Mouse (Mus musculus) cerebellum, adult 8-10 months (tissue): ENCODE results near the gene Tjp1.

Source experiments
- DNase-seq: peaks from one replicate; pipeline ENCODE4 v3.0.0; 2022

Tjp1 gene

DNA sequence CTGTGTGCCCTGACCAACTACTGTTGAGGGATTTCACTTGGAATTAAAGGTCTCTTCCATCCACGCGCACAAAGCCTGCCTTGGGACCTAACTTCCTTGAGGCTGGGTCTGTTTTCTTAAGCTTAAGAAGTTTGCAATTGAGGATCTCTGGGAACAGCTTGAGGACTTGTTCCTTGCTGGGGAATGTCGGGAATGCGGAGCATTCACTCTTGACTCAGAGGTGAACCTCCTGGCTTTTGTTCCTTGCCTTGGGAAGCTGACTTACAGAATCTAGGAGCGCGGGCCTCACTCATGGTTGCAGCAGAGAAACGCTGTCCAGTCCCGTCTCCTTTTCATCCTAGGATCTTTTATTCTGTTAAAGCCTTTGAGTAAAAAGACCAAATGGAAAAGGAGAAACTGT, 97.2 kb downstream of the Tjp1 start:
- DNase-seq, result no peak

DNA sequence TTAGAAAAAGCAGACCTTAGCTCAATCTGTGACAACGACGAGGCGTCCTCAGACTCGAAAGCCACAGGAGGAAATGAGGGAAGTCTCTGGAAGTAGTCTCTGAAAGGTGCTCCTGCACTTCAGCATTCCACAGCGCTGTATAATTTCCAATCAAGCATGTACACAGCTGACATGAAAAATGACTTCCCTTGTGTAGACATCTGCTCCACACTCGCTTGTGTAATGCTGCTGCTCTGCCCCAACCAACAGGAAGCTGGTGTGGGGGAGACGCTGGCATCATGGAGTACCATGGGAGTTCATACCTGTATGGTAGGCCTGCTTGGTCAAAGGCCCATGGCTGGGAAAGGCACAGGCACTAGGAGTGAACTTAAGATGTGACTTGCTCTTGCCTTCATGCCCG, 103.1 kb downstream of the Tjp1 start:
- no peak for DNase-seq

DNA sequence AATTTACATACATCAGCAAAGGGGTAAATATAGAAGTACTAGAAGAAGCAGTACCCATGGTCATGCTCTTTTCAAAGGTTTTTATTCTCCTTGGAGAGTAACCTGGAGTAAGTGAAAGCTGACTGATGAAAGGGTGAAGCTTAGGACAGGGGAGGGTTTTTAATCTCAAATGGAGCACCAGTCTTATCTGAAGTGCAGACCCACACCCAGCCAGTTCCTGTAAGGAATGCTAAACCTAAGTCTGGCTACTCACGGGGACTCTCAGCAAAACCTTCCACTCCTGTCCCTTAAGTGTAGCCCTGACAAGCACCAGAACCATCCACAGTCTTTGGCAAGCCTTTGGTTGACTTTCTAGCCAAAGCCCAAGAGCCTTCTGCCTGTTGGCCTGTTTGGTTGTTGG, 105.1 kb downstream of the Tjp1 start:
- DNase-seq, result no peak

DNA sequence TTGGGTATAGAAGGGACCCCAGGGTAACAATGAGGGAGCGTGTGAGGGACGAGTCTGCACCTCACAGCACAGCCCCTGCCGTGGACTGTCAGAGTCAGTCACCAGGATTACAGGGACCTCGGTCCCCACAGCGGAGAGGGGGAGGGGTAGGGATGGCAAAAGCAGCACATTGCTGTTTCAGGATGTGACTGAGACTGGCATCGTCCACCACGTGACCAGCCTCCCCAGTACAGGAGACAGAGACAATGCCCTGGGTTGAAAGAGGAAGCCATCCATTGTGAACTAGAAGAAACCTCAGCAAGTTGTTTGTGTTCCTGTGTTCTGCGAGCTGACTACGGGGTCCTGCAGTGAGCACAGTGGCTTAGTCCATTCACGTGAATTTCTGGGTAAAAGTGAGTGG, 106.1 kb downstream of the Tjp1 start:
- DNase-seq, result no peak

DNA sequence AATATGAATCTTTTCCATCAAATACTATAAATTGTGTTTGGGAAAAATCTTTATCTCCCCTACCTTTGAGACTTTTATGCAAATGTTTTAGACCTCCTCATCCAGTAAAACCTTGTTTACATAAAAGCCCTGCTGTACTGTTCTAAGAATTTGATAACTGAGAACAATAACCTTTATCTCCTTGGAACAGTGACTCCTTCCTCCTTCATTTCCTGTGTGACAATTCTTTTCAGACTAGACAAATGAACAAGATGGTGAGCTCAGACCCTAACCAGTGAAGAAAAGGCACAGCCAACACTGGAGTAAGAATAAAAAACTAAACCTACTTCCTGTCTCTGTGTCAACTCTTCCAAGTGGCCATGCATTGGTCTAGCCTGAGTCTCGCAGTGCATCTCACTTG, 107.7 kb downstream of the Tjp1 start:
- DNase-seq, result no peak

DNA sequence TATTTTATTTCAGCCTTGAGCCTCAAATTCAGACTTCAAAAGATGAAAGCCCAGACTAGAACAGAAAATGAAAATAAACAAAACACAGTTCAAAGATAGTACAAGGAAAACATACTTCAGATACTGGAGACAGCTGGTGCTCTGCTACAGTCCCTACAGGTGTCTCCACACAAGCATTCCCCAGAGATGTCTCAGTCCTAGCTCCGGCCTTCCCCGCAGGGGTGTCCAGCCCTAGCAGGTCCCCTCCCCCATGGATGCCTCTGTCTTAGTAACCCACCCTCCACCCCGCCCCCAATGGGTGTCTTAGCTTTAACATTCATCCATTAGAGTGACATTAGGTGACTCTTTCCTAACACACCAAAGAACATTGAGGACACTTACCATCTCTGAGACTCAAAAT, 108.6 kb downstream of the Tjp1 start:
- DNase-seq, result no peak

DNA sequence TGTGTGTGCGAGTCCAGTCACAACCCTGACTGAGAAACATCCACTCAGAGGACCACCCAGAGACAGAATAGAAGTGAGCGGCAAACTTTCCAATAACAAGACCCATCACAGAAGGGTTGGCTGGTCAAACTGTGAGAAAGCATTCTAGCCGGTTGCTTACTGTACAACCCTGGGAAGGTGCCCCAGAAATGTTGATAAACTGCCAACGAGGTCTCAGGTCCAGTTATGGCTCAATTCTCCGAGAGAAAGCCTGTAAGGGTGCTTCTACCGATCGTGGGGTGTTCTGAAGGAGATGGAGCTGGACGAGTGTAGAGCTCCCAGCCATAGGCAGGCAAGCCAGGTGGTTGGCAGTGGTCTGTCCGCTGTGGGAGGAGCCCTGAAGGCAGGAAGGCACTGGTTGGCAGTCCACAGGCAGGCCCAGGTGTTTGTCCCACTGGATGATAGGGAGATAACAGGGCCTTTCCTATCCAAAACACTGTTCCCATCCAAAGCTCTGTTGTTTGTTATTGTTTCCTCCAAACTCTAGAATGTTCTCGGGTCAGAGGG, 109.1 kb downstream of the Tjp1 start:
- DNase-seq, result no peak

DNA sequence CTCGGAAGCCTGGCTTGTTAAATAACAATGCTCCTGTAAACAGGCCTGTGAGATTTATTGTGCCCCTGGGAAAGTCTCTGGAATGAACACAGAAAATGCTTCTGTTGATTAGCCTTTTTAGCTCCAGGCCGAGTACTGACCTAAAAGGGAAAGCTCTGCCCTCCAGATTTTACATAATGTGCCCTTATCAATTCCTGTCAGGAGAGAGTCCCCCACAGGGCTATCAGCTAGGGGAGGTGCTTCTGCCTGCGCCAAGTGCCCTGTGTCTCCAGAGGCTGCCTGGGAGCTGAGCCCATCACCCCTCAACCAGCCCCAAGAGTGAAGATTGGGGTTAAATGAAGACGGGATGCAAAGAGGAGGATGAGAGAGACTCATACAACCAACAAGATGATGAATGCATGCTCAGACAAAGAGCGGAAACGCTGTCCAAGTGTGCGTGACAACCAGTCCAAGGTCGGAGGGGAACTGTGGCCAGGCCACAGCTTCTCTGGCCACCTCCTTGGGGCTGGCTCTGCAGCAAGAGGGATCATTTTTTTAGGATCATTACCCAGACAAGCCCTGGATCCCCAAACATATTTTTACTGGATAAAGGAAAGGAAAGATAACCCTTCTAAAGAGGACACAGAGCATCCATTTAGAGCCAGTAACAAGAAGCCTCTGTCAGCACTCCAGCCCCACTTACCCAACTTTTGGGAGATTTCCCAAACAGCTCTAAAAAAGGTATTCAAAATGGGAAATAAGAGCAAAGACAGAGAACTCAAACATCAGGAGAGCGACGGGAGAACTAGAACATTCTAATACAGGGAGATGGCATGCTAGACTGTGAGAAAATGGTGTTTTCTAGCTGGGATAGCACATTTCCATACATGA, 110.1 kb downstream of the Tjp1 start:
- no peak for DNase-seq

DNA sequence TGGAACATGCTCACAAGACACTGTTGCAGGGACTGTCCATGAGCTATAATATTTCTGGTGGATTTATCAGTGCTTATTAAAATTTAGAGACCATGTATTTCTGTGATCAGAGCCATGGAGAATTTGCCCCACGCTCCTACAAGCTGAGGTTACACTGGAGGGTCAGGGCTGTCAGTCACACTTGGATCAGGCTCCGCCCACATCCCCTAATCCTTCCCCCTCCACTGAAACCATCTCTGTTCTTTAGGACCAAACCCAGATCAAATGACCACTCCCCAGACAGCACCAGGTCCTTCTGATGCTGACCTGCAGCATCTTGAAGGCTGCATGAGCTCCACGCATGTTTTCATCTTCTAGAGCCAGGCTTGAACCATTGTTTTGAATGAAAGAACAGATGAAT, 111.1 kb downstream of the Tjp1 start:
- DNase-seq, result no peak

DNA sequence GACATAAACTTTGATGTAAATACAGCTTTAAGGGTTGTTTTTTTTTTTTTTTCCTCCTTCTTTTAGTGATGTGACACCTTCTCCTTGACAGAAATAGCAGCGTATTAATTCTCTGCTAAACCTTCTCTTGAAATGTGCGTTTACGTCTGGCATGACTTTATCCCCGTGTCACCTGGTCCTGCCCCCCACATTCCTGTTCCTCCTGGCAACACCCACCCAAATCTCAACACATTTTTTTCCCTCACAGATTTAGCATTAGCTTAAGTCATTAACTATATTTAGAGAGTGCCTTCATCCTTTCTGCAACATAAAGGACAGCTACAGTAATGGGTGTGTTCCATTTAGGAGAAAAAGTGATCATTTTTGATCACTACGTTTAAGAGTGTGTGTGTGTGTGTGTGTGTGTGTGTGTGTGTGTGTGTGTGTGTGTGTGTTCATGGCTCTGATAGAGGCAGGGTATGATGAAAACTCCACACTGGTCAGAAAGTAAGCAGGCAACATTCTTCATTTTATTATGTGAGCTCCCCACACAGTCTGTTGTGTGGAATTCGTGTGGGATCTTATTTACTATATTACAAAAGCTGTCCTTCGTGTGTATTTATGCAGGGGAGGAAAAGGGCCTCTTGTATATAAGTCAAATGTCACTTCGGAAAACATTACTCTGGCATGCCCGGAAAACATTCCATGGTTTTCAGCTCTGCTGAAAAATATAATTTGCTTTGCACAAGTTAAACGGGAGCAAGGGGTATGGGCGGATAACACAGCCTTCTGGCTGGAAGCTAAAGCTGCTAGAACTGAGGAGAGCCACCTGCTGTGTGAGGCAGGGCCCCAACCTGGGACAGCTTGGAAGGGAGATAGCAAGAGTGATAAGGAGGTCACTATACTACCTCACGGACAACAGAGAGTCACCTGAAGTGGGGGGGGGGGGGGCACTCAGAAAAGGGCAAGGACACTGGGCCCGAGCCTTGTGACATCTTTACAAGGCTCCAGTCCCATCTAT, 113.3 kb downstream of the Tjp1 start:
- no peak for DNase-seq

DNA sequence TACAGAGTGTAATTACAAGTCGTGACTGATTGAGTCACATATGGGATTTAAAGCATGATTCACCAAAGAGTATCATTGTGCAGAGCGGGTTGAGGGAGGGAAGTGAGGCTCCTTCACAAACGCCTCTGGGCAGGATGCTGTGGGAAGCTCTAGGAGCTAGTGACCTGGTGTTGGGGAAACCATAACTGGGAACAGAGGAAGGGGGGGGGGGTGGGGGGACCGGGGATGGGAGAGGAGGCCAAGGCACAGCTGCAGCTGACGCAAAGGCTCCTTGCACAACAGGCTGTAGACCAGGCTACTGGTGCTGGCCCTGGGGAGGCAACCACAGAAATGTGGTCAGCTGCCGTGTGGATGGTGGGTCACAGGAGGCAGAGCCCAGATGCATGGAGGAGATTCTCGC, 116.9 kb downstream of the Tjp1 start:
- no peak for DNase-seq

DNA sequence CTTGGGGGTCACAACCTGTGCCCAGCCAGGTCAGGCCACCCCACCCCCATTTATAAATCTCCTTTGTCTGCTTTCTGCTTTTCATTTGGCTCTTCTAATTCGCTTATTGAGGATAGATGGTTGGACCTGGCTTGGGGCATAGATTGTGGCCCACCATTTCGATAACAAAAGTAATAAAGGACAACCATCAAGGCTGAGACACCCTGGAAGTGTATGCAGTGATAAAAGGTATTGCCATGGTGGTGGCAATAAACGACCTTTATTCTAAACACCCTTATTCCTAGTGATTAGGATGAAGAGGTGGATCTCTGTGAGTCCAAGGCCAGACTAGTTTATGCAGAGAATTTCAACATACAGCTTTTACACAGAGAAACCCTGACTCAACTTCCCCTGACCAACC, 121.2 kb downstream of the Tjp1 start:
- no peak for DNase-seq

DNA sequence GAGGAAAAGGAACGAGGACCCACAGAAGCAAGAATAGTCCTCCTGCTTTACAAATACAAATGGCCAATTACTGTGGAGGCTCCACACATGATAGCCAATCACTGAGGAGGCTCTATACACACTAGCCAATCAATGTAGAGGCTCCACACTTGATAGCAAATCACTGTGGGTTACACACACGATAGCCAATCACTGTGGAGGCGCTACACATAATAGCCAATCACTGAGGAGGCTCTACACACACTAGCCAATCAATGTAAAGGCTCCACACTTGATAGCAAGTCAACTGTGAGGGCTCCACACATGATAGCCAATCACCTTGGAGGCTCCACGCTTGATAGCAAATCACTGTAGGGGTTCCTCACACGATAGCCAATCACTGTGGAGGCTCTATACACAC, 125.1 kb downstream of the Tjp1 start:
- no peak for DNase-seq

DNA sequence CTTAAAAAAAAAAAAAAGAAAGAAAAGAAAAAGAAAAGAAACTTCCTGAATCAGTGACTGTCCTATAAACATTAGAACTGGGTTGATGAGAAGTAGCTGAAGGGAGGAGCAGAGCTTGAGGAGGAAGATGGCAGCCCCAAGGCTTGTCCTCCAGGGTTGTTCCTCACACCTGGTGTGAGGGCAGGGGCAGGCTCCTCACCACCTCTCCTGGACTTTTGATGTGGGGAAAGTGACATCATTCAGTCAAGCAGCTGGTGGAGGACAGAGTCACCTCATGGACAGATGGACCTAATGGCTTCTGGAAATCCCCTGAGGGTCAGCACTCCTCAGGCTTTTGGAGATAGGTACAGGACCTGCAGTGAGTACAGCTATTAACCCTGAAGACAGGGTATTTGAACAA, 126.0 kb downstream of the Tjp1 start:
- DNase-seq, result no peak

DNA sequence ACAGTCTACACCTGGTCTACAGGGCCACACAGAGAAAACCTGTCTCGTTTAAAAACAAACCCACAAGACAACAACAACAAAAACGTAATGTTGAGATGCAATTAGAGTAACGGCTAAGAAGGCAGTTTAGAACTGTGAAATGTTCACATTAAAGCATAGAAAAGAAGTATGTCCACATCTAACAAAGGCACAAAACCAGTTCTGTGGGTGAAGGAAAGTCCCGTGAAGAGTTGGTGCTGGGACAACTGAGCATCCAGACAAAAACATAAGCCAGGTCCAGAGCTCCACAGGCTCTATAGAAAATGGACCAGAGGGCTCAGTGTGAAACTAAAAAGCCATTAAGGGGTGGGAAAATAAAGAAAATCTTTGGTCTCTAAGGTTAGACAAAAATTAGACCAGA, 131.7 kb downstream of the Tjp1 start:
- DNase-seq, result no peak

DNA sequence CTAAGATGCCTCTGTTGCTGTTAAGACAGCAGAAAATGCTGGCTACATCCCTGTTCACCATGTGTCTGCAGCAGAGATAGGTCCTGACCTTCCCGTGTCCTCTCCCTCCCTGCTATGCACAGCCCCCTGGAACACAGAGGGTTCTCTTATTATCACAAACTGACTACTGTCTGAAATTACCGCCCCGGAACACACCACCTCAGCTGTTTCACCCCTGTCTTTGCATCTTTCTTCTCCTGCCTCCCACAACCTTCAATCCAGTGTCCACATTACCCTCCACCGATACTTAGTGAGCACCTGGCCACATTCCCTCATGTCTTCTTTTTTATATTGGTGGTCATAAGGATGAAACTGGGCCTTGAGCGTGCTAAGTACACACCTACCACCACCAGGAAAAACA, 132.4 kb downstream of the Tjp1 start:
- no peak for DNase-seq

DNA sequence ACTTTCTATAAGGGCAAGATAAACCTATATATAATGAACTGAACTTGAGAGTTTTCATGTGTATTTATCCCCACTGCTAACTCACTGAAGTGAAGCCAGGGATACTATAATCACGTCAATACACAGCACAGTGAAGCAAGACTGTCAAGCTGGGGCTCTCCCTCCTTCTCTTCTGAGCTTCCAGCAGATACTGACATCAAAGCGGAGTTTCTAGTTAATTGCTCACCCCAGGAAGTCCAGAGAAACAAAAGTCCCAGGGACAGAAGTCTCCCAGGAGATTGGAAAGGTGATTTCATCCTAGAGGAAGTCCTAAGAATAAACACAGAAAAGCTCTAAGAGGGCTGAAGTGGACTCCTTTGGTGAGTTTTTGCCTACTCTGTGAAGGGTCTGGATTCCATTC, 132.9 kb downstream of the Tjp1 start:
- no peak for DNase-seq

DNA sequence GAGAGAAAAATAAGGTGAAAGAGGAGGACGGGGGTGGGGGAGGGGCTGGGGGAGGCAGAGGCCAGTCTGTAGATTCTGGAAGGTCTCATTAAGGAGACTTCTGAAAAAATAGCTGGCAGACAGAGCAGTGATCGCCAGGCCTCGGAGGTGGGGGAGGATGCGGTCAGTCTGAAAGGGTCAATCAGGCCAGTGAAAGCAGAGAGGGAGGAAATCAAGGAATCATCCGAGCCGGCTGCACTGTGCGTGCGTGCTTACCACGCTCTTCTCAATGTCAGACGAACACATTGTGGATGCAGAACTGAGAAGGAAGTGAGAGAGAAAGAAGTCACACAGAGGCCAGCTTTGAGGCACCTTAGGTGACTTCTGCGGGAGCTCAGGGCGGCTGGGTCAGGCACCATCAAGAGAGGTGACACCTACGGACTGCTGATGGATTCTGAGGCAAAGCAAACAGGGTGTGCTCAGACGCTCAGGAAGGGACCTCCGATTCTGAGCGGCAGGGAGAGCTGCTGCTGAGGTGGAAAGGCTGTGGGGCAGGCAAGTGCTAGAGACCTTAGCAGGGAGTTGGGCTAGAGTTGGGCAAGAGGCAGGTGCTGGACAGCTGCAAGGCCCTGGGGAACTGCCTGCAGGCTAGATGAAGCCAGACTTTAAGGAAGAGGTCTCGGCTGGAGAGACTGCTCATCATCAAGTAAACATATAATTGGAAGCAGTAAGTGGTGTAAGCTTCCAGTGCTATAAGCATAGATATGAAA, 133.7 kb downstream of the Tjp1 start:
- DNase-seq, result no peak

DNA sequence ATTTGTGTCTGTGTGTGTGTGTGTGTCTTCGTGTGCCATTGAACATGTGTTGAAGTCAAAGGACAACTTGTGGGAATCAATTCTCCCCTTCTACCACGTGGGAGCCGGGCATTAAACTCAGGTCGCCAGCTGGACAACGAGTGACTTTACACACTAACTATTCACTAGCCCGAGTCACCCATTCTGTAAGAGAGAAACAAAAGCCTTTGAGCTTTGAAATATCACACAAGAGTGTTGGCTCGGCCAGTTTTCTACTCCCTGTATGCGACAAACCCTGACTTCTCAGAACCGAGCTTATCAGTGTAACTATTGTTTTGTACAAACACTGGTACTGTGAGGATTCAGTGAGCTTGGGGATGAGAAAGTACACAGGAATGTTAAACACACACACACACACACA, 134.6 kb downstream of the Tjp1 start:
- no peak for DNase-seq

DNA sequence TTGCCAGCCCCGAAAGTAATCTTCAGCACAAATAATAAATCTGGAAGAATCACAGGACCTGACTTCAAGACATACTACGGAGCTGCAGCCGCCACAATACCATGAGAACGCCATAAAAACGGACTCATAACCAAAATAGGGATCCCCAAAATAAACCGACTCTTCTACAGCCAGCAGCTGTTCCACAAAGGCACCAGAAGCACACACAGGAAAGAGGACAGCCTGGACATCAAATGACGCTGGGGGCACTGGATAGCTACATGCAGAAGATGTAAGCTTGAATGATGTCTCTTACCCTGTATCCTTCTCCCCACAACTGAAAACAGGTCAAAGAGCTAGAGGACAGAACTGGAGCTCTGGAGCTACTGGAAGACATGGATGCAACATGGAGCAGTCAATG, 138.0 kb downstream of the Tjp1 start:
- DNase-seq, result no peak

DNA sequence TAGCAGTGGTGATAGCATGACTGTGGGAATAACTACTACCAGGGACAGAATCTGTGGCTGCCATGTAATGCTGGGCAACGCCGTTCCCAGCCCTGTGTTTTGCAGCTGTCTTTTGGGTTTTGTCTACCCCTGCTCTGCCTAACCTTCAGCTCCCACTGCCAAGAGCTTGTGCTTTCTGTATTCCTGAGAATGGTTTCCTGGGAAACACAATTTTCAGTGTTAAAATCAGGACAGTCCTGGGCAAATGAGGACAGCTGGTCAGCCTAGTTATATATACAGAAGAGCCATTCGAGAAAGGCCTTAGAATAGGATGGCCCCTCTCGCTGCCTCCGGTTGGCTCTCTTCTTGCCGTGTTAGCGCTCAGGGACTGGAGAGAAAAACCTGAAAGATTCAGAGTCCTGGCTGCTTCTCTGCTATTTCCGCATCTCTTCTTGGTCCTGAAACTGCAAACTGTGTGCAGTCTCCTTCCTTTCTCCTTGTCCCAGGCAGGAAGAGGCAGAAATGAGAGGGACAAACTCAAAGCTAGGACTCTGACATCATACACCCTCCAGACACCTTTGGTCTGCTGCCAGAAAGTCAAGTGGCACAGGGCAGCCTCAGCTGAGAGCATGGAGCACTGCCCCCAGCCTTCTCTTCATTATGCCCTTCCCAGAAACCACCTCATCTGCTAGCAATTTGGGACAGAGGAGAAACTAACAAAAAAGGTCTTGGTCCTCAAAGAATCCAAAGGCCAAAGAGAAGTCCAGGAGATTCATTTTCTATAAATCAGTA, 139.2 kb downstream of the Tjp1 start:
- no peak for DNase-seq

DNA sequence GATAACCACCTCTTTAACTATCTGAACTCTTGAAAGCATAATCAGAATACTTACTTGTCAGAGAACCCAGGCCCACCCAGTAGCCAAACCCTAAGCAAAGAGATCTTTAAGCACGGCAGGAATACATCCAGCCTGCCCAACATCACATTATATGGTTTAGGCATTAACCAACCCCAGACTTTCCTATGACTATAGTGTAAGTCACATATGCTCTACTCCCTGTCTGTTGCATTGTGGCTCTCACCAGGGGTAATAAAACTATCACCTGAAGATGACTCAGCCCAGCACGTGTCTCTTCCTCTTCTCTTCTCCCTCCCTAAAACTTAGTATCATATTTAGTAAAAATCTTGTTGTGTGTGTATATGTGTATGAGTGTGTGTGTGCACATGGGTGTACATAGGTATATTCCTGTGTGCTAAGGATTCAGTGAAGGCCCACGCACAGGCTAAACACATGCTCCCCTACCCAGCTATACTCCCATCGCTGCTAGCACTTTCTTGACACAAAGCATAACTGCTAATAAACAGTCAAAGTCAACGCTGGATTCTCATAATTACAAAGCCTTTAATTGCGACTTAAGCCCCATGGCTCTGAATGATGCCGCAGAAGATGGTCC, 139.9 kb downstream of the Tjp1 start:
- no peak for DNase-seq
